Mouse (Mus musculus) right cerebral cortex, postnatal 36 days (tissue): ENCODE measurements at regions not wholly inside any gene's neighbourhood (a gene's known extent, or its start where the extent isn't known, plus 50 kb on each side); places are given as distances from the start of the nearest gene placed in this dataset.

Experiments
- DNase-seq, 2 experiments: peaks; one replicate each; pipeline ENCODE4 v3.0.0; 2022; ENCODE audit warnings: low spot score in 2 of 2, mixed read lengths in 1 of 2

DNA sequence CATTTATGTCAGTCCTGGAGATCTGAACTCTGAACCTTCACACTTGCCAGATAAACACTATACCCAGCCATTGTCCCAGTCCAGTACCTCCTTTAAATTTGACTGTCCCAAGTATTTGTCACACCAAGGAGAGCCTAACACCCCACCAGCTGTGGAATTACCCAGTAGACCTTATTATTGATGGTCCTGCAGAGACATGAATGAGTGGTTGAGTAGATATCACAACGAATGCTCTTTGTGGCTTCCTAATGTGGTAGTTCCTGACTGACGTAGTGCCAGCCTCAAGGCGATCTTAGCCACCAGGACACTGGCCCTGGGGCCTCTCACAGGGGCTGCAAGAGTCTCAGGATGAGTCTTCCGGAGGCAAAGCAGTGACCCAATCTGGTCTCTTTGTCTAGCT is 142.9 kb upstream of the Hs6st1 start:
- DNase-seq: no peak

DNA sequence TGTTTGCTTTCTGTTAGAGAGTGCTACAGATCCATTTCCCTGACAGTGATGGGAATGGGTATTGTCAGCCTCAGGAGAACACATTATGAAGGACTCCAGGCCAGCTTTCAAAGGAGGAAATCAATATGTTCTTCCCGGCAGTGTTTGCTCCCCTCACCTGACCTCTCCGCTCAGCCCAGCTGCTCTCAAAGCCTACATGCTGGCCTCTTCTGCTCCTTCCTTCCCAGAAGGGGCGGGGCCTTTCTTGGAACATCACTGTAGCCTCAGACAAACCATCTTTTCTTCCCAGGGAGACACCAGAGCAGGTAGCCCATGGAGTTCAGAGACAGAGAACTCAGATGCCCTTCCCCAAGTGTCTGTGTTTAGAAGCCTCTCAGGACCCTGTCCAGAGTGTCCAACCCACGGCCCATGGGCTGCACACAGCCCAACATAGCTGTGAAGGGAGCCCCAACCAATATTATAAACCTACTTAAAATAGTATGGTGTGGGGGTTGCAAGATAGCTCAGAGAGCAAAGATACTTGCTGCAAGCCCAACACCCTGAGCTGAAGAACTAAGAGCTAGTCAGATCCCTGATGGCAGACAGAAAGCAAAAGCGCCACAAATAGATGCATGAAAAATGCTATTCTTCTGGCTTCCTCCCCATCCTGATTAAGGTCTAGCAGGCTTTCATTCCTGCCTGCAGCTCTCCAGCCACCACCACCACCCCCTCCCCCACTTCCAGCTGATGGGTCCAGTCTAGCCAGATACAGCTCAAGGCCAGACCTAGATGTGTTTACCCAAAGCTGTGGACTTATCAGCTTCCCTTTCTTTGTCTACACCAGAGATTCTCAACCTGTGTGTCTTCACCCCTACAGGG is 141.8 kb upstream of the Hs6st1 start:
- DNase-seq: no peak

DNA sequence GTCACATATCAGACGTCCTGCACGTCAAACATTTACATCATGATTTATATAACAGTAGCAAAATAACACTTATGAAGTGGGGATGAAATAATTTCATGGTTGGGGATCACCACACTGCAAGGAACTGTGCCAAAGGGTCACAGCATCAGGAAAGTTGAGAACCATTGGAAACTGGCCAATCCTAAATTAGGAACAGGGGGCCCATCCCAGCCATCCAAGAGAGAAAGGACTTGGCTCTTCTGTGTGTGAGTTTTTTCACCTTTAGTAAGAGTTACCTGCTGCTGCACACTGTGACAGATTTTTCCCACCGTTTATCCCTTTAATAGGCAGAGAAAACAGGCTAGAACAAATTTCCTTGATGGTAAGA is 141.2 kb upstream of the Hs6st1 start:
- no peak for DNase-seq

DNA sequence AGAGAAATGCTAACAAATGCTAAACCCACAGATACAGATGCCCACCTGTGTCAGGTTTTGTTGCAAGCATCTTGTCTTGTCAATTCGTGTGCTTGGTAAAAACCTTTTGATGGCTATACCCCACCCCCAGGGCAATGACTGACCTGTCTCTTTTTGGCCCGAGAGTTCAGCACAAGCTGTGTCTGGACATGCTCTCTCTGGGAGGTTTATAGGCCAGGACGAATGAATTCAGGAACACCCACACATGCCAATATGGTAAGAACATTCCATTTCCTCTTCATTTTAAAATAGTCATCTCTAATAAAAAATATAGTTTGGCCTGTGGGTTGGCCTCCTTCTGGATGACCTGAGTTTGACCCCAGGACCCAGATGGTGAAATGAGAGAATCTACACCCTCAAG is 137.8 kb upstream of the Hs6st1 start:
- DNase-seq: no peak

DNA sequence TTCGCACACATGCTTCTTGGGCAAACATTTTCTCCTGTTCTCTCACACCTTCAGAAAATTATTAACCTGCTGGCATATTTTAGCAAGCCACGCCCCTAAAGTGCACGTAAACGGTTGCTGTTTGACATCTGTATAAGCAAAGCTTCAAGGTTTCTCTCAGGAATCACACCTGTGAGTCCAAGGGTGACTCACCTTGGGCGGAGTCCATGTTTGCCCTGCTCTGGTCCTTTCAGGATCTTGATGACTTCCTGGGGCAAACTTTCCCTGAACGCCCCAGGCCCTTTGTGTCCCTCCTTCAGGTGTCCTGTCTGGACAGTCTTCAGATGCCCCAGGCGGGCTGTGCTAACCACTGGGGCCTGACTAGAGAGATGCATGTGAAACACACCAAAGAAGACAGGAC is 137.1 kb upstream of the Hs6st1 start:
- no peak for DNase-seq

DNA sequence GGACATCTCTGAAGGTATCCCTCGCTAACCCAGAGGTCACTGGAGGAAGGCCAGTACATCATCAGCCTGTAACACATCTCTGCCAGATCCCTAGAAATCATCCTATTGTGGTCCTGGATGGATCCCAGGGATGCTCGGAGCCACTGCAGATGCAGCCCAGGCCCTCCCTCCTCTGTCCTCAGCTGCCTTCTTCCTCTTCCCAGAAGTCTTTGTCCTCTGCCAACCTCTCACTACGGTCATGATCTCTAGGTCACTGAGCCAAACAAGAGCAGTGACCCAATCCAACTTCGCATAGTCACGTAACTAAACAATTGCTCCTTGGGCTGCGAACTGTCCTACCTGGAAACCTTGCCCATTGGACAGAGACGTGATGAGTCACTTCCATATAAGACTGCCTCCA is 134.7 kb upstream of the Hs6st1 start:
- no peak for DNase-seq

DNA sequence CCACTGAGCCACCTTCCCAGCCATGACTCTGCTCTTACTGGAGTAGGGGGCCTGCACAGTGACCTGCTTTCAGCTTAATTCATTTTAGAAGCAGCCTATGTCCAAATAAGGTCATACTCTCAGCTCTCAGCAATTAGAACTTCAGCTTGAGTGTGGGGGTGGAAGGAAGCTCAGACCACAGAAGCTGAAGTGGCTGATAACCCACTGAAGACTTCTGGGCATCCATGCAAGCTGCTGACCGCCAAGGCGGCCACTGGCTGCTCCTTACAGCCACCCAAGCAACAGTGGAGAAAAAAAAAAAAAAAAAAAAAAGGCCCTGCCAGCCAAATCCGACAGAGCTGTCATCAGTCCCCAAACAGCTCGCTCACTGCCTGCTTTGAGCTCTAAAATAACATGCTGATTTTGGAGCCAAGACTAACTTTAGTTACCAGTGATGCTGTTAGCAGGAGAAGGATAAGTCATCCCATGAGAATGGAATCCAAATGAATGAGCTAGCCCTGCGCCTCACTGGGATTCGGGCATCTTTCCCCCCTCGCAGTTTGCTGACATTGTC is 133.0 kb upstream of the Hs6st1 start:
- peak; percentile 23 to 50 for DNase-seq

DNA sequence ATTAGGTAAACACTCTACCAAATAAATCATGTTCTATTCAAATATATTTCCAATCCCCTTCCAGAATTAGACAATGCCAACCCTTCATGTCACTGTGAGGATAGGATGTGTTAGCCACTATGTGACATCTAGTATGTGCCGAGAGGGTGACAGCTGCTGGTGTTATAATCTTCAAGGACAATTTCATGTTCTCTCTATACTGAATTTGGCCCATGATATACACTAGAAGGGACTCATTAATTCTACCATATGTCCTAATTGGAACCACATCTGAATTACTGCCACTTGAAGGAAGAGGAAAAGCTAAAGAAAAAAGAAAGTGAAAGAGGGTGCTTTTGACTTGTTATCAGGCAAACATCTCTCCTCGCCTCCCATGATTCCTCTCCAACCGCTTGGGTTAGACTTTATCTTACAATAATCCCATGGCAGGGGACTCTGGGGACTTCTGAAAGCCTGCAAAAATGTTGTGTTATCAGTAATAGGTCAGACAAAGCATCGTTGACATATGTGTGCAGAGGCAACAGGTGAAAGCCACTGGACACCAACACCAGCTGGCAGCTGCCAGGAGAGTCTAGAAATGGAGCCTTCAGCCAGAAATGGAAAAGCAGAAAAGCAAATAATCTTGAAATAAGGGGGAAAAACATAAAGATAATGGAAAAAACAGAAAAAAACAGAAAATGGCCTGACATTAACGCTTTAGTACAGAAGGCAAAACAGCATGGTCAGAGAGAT is 131.7 kb upstream of the Hs6st1 start:
- no peak for DNase-seq

DNA sequence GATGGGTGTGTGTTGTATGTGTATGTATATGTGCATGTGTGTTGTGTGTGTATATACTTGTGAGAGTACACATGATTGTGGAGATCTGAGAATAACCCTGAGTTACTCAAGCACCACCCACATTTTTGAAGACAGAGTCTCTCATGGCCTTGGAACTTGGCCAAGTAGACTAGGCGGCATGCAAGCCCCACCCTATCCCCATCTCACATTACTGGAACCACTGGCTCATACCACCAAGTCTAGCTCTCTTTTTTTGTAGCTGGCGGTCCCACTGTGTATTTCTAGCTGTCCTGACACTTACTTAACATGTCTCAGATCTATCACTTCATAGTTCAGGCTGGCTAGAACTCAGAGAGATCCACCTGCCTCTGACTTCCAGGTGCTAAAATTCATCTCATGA is 128.0 kb upstream of the Hs6st1 start:
- DNase-seq: no peak

DNA sequence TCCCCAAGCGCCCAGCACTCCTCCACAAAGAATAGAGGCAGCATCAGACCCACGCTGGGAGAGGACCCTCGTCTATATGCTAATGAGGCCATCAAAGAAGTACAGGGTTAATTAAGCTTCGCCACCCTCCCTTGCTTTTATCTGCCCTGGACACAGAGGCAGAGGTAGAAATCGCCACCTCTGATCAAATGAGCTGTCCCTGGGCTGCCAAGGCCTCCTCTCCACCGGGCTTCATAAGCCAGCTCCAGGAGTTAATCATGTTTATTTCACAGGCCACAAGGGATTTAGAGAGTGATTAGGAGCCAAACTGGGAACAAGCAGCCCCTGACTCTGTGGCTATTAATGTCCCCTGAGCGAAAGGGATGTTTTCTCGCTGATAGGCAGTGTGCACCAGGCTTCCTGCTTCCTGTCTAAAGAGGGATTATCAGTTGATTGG is 126.5 kb upstream of the Hs6st1 start:
- DNase-seq: no peak

DNA sequence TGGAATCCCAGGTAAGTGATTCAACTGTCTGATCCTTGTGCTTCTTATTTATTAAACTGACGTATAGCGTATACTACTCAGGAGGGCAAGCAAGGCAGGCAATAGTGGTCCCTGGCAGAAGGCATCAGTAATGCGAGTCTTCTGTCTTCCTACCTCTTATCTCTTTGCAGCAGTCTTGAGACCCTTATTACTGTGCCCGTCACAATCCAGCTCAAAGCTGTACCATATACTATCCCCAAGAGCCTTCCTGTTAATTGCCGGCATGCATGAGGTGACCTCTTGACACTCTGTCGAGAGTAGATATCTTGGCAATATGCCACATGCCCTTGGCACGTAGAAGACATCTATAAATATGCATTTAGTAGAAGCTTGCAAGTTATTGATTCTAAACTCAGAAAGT is 126.0 kb upstream of the Hs6st1 start:
- no peak for DNase-seq

DNA sequence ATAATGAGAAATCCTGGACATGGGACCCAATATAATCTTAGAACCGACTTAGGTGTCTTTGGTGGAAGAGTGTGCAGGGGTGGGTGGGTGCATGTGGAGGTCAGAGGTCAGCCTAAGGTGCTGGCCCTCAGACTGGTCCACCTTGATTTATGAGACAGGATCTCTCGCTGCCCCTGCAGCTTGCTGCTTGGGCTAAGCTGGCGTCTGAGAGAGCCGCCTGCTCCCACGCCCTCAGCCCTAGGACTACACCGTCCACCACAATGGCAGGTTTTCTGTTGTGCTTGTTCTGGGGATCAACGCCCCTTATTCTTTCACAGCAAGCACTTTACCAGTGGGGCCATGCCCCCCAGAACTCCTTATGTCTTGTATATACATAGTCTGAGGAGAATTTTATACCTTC is 124.4 kb upstream of the Hs6st1 start:
- DNase-seq: no peak

DNA sequence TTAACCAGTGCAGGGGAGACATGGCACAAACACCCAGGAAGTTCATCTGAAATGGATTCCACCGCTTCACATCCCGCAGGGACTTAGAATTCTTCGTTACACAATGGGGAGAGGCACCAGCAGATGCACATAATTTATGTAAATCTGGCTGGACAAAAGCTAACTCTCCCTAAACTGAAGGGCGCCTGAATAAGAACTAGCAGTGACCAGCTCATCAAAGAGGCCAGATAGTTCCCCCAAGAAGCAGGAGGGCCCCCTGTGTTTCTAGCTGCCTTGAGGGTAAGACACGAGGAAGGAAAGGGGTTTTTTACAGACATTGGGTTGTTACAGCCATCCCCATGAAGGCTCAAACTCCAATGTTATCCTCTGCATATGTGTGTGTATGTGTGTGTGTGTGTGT is 123.8 kb upstream of the Hs6st1 start:
- no peak for DNase-seq

DNA sequence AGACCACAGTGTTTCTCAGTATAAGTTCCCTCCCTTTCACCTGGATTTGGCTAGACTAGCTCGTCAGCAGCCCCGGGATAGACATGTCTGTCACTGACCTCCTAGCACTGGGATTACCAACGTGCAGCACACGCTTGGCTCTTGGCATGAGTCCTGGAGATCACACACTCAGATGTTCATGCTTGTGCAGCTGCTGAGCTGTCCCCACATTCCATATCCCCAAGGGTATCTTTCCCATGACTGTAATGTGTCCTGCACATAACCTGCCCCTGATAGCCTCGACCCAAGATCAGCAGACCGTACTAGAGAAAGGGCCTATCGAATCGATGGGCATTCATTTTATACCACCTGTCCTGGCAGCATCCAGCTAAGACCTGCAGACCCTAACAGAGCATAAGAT is 123.4 kb upstream of the Hs6st1 start:
- DNase-seq: no peak

DNA sequence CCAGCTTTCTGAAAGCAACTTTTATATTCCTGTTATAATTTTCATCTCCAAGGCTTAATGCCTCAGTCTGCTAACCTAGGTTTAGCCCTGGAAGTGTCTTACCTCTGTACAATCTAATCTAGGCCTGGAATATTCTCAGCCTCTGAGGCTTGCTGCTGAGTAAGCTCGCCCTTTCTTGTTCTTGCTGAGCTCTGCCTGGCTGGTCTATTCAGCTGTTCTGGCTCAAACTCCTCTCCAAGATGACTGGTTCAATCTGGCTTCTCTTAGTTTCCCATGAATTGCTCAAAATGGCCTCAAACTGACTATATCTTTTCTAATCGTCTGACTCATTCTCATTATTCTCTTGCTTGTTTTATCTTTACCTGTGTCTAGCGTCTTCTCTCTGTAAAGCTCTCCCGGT is 122.6 kb upstream of the Hs6st1 start:
- no peak for DNase-seq

DNA sequence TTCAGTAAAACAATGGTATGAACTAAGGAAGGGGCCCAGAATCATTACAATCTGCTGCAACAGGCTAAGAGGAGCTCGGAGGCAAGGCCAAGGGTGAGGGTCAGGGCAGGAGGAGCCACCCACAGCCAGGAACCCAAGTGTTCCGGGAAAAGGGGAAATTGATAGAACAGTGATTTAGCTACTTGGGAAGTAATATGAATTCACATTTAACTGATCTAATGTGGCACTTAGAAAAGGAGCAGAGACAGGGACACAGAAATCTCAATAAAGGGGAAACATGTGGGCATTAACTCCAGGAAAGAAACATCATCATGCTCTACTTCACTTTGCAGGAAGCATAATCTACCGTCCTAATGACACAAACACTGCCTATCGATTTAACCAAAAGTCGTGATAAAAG is 120.1 kb upstream of the Hs6st1 start:
- DNase-seq: no peak

DNA sequence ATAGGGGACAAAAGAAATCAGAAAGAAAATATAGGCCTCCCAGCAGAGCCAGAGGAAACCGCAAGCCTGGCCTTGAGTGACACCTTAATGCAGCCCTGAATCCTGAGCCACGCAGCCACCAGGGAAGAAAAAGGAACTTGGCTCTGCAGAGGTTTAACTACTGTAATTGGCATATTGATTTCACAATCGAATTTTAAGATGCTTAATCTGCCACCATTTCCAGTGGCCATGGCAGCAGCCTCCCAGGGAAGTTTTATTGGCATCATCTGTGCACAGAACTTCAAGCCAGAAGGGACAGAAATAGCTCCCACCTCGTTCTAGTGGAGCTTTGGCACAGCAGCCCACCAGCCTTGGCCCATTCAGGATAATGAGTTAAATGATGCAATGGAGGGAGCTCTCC is 117.1 kb upstream of the Hs6st1 start:
- peak; percentile 8 to 17 for DNase-seq

DNA sequence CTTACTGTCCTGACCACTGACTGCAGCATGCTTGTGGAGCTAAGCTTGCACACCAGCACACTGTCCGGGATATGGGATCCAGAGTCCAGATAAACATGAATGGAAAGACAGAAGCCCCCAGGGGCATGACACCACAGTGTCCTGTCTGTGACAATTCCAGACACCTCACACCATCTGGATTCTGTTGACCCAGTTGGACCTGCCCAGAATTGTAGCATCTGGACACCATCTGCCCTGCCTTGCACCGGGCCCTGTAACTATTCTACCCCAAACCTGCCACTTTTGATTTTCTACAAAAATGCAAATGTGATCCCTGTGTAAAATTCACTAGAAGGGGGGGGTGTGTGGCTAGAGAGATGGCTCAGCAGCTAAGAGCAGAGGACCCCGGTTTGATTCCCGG is 114.5 kb upstream of the Hs6st1 start:
- DNase-seq: no peak

DNA sequence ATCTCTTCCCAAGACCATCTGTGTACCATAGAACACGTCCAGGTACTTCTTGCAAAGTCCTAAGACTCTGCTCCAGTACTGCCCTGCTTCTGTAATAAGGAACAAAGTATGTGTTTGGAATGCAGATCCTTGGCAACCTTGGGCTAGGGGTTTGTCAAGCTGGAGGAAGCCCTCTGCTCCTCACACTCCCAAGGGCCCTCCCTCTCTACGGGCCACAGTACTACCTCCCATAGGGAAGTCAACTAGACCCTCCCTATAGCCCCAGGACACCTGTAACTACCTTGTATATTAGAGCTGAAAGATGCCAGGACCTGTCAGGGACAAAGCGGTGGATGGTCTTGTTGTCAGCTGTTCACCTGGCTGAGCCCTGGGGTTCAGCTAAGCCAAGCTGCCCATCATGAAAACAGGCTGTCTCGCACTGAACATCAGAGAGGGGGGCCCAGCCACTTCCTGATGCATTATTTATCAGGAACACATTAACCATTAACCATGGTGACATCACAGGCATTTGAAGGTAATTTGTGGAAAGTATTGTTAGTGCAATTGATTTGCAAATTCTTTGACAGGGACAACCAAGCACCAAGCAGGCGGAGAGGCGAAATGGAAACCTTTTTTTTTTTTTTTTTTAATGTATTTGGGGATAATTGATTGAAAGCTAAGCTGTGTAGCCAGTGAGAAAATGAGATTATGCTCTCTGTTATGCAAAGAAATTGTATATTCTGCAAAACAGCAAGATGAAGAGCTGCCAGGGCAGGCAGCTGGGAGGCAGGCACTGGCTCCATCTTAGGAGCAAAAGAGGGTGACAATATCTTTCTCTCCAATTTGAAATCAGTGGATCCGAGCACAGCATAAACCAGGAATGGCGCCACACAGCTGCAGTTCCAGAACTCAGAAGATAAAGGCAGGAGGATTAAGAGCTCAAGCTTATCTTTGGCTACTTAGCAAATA is 110.5 kb upstream of the Hs6st1 start:
- no peak for DNase-seq

DNA sequence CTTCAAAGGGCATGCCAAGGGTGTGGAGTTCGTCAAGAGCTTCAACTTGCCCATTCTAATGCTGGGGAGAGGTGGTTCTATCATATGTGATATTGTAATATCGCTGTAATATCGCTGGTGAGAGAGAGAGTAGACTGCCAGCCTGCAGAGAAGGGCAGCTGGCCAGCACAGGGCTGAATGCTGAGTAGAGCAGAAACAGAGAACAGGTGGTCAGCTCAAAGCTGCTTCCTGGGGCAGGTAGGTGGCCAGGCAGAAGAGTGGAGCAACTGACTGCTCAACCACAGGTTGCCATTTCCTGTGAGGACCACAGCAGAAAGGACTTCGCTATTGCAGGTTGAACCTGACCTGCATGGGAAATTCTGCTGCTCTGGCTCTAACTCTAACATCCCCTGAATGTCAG is 108.5 kb upstream of the Hs6st1 start:
- DNase-seq: no peak

DNA sequence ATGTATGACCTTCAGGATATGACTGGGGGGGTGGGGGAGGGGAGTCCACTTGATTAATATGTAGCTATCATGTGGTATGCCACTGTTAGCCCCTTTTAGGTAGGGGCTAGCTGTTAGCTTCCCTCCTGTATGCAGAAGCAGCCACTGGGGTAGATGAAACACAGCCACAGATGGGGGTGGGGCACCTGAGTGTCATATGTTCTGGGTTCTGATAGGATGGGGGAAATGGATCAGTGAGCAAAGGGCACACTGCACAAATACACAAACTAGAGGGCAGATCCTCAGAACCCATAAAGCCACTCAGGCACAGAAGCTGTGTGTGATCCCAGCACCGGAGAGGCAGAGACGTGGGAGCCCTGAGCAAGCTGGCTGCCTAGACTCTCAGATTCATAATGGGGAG is 107.4 kb upstream of the Hs6st1 start:
- DNase-seq: no peak

DNA sequence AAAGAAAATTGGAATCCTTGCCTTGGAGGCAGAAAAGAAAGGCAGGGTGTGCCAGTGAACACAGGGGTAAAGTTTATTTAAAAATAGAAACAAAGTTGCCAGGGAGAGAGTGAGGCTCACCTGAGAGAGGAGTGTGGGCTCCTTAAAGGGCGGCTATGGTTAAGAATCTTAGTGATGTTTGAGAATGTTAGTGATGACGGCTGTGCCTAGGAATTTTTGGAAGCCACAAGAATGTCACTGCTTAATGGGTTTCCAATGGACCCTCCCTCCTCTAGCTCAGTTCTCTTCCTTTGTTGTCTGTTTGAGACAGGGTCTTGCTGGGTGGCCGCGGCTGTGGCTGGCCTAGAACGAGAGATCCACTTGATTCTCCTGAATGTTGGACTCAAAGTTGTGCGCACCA is 106.3 kb upstream of the Hs6st1 start:
- no peak for DNase-seq
